ENCODE assay signal across 7 mouse cellular contexts in the genomic region with DNA sequence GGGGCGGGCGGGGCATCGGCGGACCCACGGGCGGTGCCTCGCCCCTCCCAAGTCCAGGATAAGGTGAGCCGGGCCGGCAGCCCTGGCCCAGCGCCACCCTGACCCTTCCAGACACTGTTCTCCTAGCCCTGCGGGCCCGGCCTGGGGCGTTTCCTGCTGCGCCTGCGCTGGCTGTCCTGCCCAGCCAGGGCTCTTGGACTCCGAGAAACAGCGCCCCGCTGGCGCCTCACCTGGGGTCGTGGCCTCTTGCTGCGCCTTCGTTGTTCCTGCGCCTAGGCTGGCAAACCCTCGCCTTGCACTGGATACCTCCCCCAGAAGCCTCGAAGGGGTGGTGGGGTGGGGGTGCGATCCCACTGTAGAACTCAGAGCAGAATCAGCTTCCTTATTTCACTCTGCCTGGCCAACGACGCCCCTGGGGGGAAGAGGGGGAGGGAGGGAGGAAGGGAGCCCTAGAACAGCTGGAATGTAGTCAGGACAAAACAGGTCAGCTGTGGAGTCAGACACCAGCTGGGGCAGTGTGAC. TPM values are rescaled to one million over a fixed set of nuclear protein-coding genes. Genes with fewer than 3 reads are reported as not detected.
DNase-seq lines count a peak whose midpoint lies in the region; ATAC-seq and TF ChIP-seq lines count a peak whose summit lies in the region.

TSS of gene Fut4 (minus strand) at position 393 of the 522 bp plus-strand sequence.

- H3K9ac ChIP-seq in lung, embryonic 16.5 days (ENCODE audit: low read length) = peak within 1 kb of the TSS; percentile 72

- H3K9me3 ChIP-seq in lung, embryonic 16.5 days (ENCODE audit: control insufficient read depth, low read length) = no peaks in the 10 kb centered on the region

- TF ChIP-seq POLR2A in kidney, adult 2 months (IDR thresholded peaks at IDR 0.05; ENCODE audit: low read depth, low read length) = no peak

- 1% methylated on average over 28 of the region's 28 CpGs for WGBS in kidney, adult 2 months
- WGBS in lung, embryonic 16.5 days = under 1% methylated on average over 28 of the region's 28 CpGs

- peak; percentile 87 for ATAC-seq in lung, embryonic 16.5 days (ENCODE audit: low read depth)

- H3K4me3 ChIP-seq in kidney, adult 2 months (ENCODE audit: insufficient read depth, low read depth, low read length) = peak within 1 kb of the TSS; percentile 58
- H3K4me3 ChIP-seq in lung, embryonic 16.5 days (ENCODE audit: low read length) = peak within 1 kb of the TSS; percentile 60

- H3K4me1 ChIP-seq in kidney, adult 2 months (ENCODE audit: control insufficient read depth, insufficient read depth, low read length) = no peaks in the 10 kb centered on the region
- H3K4me1 ChIP-seq in lung, embryonic 16.5 days (replicated peaks; ENCODE audit: control insufficient read depth, insufficient read depth, low read length) = peaks cover 8% of the 10 kb centered on the region

- TF ChIP-seq CTCF in kidney, adult 2 months (conservative IDR thresholded peaks at IDR 0.05; ENCODE audit: insufficient read depth, insufficient read length, low read depth, low read length) = no peak

- no peak within 1 kb of the TSS for H3K27ac ChIP-seq in kidney, adult 2 months (ENCODE audit: insufficient read depth, low read depth, low read length)
- H3K27ac ChIP-seq in lung, embryonic 16.5 days (ENCODE audit: low read length) = no peak within 1 kb of the TSS

- H3K36me3 ChIP-seq in kidney, adult 2 months (ENCODE audit: control insufficient read depth, insufficient read depth, low read length) = no peaks in the 10 kb centered on the region
- no peaks in the 10 kb centered on the region for H3K36me3 ChIP-seq in lung, embryonic 16.5 days (ENCODE audit: control insufficient read depth, insufficient read depth, low read length)

- H3K4me2 ChIP-seq in lung, embryonic 16.5 days (ENCODE audit: low read depth, low read length) = peak within 1 kb of the TSS; percentile 97

- DNase-seq in adrenal gland, adult (ENCODE audit: inconsistent age in 2 of 2, low spot score in 1 of 2) = peak; percentile 72 to 85
- peak; percentile 77 for DNase-seq in embryo, embryonic 11 days
- DNase-seq in heart, adult 8-10 months (ENCODE audit: low spot score) = peak; percentile 23
- peak; percentile 78 for DNase-seq in kidney, adult 2 months
- DNase-seq in ovary, adult 18-20 months (ENCODE audit: low spot score) = peak; percentile 25
- peak; percentile 65 to 76 for DNase-seq in urinary bladder, postnatal 36 days (ENCODE audit: low spot score in 2 of 2)

- H3K27me3 ChIP-seq in kidney, adult 2 months (replicated peaks; ENCODE audit: control insufficient read depth, insufficient read depth, low read length) = no peaks in the 10 kb centered on the region
- peaks cover 3% of the 10 kb centered on the region; the same call in 1 of the 2 replicates for H3K27me3 ChIP-seq in lung, embryonic 16.5 days (ENCODE audit: control insufficient read depth, insufficient read depth, low read depth, low read length)

RNA-seq across cellular contexts. Expression of gene Fut4, which starts in this region (rescaled TPM):
- under 1 TPM; 0.33 to 0.63 (median 0.39) TPM for total RNA-seq in heart, adult 8-10 months (2022)
- 0.97 and 1.3 TPM in 2 replicates for polyA plus RNA-seq in kidney, adult 2 months (2012; rRNA removed)
- 2.5 and 3.2 TPM in 2 replicates for polyA plus RNA-seq in lung, embryonic 16.5 days (2015; fragmentation: Nextera tagmentation; extraction: Ambion mirVana)

Comparison
In these comparisons a context has a peak if more than half of its experiments do, and no peak if none do; other contexts are left out.
1. Peak in DNase-seq in heart, adult 8-10 months; RNA of the gene not detected or under 1 TPM.
2. DNase-seq: peak in every context shown above with its lines; median percentile 78 in adrenal gland, adult; 78 in kidney, adult 2 months; 77 in embryo, embryonic 11 days; 70 in urinary bladder, postnatal 36 days; 25 in ovary, adult 18-20 months; 23 in heart, adult 8-10 months.